Mouse (Mus musculus) CH12F3 (cell line): Measurements from ENCODE around the gene Tgfbr3l.
"Not testable (repeated sequence)": the region's sequence is repeated elsewhere in the genome, so short reads cannot be mapped to it uniquely, and the experiment has no call there.

Experiments
- in situ Hi-C: fragments of 300-500 bp; cut with MboI; formaldehyde crosslinking; loops from 2 replicates; pipeline ENCODE4 v1.14.3; 2020; ENCODE audit warnings: low sequenced_read_pairs

Gene Tgfbr3l

DNA sequence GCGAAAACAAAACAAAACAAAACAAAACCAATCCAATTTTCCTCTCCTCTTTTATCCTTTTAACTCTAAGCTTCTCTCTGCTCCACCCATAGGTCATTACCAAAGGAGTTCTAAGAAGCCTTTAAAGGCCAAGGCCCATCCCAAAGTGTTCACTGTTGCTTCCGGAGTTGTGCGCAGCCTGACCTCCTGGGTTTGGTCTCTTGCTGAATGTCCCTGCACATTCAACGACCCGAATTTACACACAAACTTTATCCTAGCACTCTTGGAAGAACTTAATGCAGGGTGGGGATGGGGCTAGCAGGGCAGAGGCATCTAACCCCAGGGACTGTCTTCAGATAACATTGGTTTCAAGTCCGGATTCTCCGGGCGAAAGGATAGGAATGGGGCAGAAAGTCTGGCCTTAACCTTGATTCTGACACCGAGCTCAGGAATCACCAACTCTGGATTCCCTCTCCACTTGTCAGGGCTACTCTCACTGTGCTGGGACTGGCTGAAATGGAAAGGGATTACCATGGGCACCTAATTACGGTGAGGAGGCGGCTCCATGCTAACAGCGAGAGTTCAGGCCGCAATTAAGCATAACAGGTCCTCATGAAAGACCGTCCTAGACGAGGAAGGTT lies 10.1 kb upstream of the Tgfbr3l start:
- in situ Hi-C loops = no loop called here

DNA sequence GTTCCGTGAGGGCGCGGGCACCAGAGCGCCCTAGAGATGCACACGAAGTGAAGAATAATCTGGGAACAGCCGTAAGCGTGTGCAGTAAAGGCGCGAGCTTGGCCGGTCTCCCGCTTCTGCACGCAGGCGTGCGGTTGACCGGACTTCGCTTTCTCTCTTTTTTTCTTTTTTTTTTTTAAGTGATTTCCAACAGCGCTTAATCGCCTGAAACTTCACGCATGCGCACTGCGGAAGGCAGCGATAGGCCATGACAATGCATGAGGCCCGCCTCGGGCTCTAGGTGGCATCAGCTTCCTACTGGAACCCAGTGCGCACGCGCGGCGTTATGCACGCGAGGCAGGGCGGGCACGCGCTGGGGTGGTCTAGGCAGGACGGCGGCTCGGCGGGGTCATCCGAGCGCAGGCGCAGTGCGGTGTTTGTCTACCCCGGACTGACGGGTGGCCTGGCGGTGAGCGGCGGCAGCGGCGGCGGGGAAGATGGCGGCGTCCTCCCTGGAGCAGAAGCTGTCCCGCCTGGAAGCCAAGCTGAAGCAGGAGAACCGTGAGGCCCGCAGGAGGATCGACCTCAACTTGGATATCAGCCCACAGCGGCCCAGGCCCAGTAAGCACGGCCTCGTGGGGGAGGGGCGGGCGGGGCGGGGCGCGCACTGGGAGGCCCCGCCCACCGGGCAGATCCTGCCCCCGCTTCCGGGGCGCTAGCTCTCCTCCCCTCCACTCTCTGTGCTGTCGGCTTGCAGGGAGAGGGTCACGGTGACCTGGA lies 9.4 kb upstream of the Tgfbr3l start, which contains the start of the genes Map2k7 and Gm49320:
Gene Map2k7 (plus strand): TSS at position 307 of the 759 bp plus-strand sequence.
Gene Gm49320 (plus strand): TSS at position 432 of the 759 bp plus-strand sequence.
- in situ Hi-C loops = no loop called here

DNA sequence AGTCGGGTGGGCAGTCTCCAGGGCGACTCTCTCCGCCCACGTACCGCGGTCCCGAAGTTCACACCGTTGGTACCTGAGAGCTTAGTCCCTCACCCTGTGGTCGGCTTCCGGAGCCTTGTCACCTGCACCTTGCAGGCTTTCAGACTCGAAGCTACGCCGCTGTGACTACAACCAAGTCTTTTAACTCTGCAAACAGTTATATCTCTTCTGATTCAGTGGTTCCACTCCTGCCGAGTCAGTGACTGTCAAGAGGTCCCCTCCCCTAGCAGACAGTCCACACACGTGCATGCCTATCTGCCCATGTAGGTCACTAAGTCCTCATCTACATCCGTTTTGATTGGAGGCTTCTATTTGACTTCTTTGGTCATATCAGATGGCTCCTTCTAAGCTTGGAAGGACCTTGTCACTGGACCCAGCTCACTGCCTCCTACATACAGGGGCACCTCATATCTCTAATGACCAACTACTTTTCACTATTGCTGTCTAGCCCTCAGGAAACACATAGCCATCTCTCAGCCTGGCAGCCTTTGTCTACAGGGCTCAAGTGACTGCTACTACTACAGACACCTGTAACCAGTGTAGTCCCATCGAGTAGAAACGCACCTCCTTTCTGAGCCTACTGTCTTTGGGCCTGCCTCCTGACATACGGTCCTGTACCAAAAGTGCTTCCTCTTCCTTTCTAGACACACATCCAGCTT lies 8.7 kb upstream of the Tgfbr3l start:
- in situ Hi-C loops = no loop called here

DNA sequence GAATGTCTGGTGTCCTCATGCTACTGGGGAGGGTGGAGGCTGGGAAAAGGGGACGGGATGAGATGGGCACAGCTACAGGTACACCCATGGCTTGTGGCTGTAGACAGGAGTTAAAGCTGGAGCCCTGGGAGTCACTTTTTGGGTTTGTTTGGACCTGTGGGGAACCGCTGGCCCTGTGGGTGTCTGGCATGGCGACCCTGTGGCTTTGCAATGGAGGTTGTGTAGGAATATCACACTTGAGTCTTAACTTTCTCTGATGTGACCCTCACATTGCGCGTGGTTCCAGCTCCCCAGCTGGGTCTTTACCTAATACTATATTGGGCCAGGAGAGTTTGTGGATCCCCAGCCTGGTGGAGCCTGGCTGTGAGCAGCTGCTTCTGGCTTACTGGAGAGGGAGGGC lies 3.0 kb upstream of the Tgfbr3l start:
- in situ Hi-C loops = no loop called here

DNA sequence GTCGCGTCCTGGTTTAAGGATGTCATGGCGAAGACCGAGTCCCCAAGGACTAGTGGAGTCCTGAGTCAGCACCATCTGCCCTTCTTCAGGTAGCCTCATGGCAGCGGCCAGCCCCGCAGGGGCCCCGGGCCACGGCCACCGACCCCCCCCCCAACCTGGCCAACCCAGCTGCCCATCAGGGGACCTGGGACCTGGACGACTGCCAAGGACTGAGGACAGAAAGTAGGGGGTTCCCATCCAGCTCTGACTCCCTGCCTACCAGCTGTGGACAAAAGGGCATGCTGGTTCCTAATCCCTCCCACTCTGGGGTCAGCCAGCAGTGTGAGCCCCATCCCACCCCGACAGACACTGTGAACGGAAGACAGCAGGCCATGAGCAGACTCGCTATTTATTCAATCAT lies 2.3 kb upstream of the Tgfbr3l start:
- in situ Hi-C loops = no loop called here

DNA sequence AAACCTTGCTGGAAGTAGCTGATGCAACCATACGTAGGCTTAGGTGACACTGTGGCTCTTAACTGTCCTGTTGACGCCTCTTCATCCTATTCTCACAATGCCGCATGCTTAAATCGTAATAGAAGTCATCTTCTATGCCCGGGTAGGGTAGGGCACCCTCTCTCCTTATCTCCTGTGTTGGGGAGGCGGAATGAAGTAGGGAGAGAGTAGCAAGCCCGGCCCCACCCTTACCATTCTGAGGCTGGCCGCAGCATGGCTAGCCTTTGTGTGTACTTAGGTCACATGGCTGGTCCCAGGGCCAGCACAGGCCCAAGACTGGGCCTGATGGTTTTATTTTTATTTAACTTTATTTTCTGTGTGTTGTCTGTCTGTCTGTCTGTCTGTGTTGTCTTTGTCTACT lies 773 bp upstream of the Tgfbr3l start:
- in situ Hi-C loops = no loop called here

DNA sequence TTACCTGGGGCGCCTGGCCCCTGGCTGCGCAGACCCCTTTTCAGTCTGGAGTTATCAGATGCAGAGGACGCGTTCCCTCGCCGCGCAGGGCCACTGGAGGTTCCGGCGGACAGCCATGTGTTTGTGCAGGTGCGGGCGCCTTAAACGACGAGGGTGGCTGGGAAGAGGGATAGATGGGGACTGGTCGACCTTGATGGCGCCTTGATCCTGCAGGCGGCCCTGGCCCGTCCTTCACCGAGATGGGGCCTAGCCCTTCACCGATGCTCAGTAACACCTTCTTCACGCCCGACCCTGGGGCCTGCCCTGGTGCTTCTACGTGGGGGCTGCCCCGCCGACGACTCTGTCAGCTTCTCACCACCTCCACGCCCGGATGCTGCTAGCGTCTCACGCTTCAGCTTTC lies 1.2 kb downstream of the Tgfbr3l start:
- in situ Hi-C loops = no loop called here

DNA sequence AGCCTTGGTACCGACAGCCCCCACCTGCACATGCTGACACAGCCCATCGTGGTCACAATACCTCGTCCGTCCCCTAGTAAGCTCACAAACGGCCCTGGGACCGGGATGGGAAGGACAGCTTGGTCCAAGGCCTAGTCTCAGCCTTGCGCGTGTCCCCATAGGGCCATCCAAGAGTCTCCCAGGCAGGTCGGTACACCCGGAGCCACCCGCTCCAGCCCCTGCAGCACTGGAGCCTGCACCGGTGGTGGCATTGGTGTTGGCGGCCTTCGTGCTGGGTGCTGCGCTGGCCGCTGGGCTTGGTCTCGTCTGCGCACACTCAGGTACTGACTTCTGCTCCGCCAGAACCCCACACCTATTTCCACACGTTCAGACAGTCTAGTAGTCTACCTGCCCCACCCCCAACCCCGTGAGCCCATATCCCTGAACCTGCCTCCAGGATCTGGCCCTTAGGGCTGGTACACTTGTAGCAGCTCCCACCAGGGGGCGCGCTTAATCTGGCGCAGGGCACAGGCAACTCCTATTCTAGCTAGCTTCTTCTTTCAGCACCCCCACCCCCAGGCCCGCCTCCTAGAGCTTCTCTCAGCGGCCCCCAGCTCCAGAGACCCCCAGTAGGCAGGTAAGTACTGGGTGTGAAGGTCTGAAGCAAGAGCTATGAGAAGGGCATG lies 2.4 kb downstream of the Tgfbr3l start:
- in situ Hi-C loops = no loop called here

DNA sequence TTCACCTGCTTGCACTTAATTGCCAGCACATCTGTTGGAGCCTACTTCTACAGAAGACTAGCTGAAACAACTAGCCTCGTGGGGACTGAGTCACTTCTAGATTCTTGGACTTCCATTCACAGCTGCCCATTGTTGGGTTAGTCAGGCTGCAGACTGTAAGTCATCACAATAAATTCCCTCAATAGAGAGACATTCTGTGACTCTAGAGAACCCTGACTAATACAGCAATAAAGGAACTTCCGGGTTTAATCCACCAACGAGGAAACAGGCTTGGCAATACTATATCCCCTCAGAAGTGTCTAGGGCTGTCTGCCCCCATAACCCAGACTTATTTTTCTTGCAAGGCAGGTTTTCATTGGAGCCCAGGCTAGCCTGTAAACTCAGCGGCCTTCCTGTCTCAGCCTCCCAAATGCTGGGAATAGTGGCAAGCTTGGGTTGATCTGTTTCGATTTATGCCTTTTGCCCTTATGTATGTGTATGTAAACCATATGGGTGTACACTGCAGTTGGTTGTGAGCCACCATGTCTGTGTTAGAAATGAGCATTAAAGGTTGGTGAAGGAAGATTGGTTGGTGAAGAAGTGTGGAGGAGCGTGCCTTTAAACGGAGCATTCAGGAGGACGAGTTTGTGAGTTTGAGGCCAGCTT lies 4.2 kb downstream of the Tgfbr3l start:
- in situ Hi-C loops = no loop called here

DNA sequence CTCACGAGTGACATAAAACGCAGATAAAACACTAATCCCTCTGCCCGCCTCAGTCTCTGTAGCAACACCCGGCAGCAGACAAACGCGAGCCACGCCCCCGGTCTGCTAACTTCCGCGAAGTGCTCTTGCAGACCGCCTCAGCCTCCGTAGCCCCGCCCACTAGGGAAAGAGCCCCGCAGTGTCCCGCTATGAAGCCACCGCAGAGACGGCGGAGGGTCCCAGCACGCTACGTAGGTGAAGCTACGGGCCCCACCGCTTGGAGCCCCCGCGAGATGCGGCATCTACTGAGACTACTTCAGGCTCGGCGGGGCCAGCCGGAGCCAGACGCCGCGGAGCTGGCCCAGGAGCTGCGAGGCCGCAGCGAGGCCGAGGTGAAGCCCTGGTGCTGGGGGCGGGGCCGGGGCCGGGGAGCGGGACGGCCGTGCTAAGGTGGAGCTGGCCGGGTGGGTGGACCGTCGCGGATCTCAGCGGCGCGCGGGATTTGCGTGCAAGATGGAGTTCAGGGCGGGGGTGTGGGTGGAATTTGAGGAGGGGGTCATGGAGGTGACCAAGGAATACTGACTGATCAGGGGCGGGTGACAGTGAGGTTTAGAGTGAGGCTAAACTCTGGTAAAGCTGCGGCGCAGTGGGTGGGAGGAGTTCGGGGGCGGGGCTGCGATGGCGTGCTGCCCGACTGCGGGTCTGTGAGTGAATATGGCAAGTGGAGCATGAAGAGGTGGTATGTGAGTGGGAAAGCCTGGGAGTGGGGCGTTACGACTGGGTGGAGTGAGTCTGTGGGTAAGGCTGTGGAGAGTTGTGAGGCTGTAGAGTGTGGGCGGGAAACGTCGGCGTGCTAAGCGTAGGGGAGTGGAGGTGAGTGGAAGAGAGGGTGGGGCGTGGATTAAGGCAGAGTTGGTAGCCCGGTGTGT lies 5.2 kb downstream of the Tgfbr3l start, which contains the start of gene Snapc2:
Gene Snapc2 (plus strand): TSS at position 147 of the 908 bp plus-strand sequence.
- in situ Hi-C loops = no loop called here

DNA sequence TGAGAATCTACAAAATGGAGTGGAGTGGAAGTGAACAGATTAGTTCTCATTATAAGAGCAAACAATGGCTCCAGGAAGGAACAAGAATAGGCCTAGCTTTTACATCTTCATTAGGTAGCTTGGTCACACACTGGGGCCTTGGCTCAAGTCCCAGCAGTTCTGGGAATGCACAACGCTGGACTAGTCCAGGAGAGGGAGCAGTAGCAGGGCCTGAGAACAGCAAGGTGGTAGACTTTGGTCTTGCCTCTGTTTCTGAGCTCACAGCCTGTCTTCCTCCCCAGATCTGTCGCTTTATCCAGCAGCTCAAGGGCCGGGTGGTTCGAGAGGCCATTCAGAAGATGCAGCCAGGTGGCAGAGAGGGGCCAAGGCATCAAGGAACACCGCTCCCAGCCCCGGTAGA lies 6.0 kb downstream of the Tgfbr3l start:
- in situ Hi-C loops = no loop called here

DNA sequence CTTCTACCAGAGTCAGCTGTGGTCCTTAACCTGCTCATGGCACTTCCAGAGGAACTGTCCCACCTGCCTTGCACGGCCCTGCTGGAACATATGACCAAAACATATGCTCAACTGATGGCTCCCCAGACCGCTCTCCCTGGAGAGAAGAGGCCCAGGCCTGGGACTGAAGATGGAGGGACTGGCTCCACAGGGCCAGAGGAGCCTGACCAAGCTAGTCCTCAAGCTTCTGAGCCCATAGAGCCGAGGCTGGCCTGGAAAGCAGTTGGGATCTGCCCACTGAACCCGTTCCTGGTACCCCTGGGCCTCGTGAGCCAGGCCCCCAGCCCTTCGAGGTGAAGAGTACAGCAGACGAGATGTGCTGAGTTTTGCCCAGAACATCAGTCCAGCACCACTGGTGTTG lies 7.5 kb downstream of the Tgfbr3l start:
- in situ Hi-C loops = not testable (repeated sequence)

DNA sequence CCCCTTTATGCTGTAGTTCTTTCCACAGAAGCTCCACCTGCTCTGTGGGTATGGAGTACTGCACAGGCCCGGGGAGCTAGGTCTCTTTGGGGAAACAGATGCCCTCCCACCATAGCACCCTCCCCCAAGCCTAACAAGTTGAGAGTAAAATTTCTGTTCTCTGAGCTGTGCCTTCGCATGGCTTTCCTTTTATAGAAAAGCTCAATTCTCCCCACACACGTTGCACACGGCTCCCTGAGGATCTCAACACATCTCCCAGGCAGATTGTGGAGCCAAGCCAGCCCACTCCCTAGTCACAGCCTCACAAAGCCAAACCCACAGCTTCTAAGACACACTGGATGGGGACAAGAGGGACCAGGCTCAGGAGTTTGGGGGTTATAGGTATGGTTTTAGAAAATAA lies 8.9 kb downstream of the Tgfbr3l start:
- in situ Hi-C loops = no loop called here

DNA sequence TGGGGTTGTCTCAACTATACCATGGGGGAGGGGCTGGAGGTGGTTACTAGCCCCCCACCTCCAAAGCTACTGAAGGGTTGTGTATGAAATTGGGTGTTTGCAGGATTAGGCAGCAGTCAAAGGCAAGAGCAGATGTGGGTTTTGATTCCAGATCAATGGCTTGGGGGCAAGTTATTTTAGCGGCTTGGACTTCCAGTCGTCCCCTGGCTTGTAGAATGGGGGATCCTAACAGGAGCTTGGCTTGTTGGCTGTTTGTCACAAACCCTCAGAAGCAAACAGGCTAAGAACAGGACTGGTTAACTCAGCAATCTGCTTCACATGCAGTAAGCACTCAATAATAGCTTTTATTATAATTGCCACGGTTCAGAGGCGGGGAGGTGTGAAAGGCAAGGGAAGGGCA lies 9.3 kb downstream of the Tgfbr3l start:
- in situ Hi-C loops = no loop called here

DNA sequence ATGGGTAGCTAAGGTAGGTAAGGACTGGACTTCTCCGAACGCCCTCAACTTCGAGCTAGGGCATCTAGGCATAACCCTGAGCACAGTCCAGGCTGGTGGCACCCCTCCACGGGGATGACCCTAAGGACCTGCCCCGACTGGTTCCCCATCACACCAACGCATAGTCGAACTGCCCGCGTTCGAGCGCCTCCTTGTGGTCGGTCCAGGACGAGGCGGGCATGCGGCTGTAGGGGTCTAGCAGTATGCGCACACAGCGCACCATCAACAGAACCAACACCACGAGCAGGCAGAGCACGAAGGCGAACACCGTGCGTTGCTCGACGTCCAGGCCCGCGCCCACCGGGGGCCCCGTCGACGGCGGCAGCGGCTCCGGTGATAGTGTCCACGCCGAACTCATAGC lies 10.2 kb downstream of the Tgfbr3l start:
- in situ Hi-C loops = no loop called here

DNA sequence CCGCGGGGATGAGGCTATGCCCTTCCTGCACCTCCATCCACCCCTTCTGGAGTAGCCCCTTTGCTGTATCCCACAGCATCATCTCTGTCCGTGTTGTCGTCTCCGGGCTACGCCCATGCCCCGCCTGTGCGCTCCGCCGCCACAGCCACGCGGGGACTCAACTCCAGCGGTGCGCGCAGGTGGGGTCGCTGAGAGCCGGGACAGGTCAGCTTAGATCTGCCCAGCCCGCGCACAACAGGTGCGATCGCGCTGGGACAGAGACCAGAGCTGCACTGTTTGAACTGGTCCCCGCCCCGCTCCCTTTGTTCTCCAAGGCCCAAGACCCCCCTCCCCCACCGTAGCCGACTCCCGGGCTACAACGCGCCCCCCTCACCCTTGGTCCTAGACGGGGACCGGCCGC lies 10.7 kb downstream of the Tgfbr3l start:
- in situ Hi-C loops = no loop called here

DNA sequence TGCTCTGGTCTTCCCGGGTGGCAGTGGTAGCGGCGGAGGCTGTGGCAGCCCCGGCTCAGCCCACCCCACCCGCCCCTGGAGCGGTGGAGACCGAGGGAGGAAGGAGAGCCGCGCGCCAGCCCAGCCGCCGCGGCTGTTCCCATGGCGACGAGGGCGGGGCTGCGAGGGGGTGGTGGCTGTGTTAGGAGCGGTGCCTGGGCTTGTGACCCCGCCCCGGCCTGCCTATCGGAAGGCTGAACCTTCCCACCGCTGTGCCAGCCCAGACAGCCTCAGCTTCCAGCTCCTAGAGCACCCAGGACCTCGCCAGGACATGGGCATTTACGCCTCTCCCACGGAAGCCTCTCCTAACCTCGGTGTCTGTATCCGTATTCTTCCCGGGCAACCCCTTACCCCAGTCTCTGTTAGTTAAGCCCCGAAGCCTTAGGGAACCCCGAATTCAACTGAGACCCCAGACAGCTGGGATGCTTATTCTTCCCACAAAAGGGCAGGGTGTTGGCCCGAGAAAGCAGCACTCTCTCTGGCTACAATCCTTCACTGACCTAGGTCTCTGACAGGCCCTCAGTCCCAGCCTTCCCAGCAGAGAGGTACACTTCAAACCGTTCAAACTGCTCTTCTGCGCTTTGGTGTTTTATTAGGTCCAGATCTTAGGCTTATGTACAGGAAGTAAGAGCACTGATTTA lies 11.3 kb downstream of the Tgfbr3l start, which contains the start of gene Ctxn1:
Gene Ctxn1 (minus strand): TSS at position 150 of the 680 bp plus-strand sequence.
- in situ Hi-C loops = no loop called here

DNA sequence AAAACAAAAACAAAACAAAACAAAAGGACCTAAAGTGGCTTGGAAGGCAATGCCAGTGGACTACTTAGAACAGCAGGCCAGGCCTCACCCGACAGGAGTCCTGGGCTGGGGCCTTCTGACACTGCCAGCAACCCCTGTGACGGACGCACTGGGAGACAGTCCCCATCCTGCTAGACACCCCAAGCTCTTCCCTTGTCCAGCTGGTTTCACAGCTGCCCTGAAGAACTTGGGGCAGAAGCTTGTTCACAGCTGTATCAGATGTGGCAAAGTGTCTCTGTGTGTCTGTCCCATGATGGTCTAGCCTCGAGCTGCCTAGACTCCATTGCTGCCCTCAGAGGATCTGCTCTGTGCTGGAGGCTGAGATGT lies 11.8 kb downstream of the Tgfbr3l start:
- in situ Hi-C loops = no loop called here

DNA sequence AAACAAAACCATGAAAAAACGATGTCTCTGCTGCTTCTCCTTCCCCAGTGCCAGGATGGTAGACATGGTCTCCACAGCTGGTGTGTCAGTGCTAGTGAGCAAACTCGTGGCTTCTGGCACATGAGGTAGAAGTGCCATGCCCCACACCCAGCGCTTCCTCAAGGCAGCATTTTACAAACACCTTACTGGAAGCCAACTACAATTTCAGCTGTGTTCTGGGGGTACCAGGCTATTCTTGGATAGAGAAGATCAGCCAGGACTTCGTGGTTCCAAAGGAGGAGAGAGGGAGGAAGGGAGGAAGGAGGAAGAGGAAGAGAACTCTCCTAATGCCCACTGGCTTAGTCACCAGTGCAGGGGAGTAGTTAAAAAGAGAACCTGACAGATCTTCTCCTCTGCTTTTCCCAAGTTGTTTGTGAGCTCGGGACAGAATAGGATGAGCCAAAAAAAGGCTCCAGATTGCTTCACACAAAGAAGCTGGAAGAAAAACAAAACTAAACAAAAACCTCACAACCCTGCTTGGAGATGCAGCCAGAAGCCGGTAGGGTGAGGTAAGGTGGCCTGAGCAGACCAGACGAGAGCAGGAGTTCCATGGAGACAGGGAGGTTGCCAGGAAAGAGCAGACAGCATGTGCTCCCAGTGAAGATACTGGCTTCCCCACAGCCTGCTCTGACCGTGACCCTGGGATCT lies 15.2 kb downstream of the Tgfbr3l start:
- in situ Hi-C loops = no loop called here
